Mouse (Mus musculus) liver, embryonic 16.5 days (tissue): Measurements from ENCODE around the gene Itgam. TPM values are rescaled to one million over a fixed set of nuclear protein-coding genes. Genes with fewer than 3 reads are reported as not detected.

Source experiments
- ATAC-seq: fragments of 200-750 bp; cut with Nextera tagmentation; 2 replicates; pipeline ENCODE4 v1.8.0; 2017; ENCODE audit warnings: low read depth, mild to moderate bottlenecking, moderate number of reproducible peaks, moderate library complexity
- H3K27ac ChIP-seq: fragments of 300-500 bp; sonication (generic); 2 replicates; pipeline ENCODE4 v1.5.1; 2014; ENCODE audit warnings: mild to moderate bottlenecking, low read length
- H3K27me3 ChIP-seq: fragments of 300-500 bp; sonication (generic); 2 replicates; pipeline ENCODE4 v1.6.1; 2014; ENCODE audit warnings: low read depth, low read length, mixed read lengths; ENCODE audit not compliant: control insufficient read depth, insufficient read depth
- H3K36me3 ChIP-seq: fragments of 300-500 bp; sonication (generic); 2 replicates; pipeline ENCODE4 v1.6.1; 2014; ENCODE audit warnings: mild to moderate bottlenecking; ENCODE audit not compliant: control insufficient read depth, insufficient read depth
- H3K4me1 ChIP-seq: fragments of 300-500 bp; sonication (generic); 2 replicates; pipeline ENCODE4 v1.6.1; 2014; ENCODE audit warnings: low read depth, low read length, mixed read lengths; ENCODE audit not compliant: control insufficient read depth
- H3K4me2 ChIP-seq: fragments of 300-500 bp; sonication (generic); 2 replicates; pipeline ENCODE4 v1.6.1; 2014; ENCODE audit warnings: low read depth, low read length, mixed read lengths
- H3K4me3 ChIP-seq: fragments of 300-500 bp; sonication (generic); 2 replicates; pipeline ENCODE4 v1.5.1; 2014; ENCODE audit warnings: low read depth, mild to moderate bottlenecking, low read length
- H3K9ac ChIP-seq: fragments of 300-500 bp; sonication (generic); 2 replicates; pipeline ENCODE4 v1.6.1; 2014; ENCODE audit warnings: low read depth, low read length
- H3K9me3 ChIP-seq: fragments of 300-500 bp; sonication (generic); replicated peaks from 2 replicates; pipeline ENCODE4 v1.6.1; 2016; ENCODE audit warnings: low read length; ENCODE audit not compliant: control insufficient read depth
- WGBS: fragments of 180-500 bp; shearing (Covaris S2); extraction: QIAGEN DNeasy Blood & Tissue Kit; methylation state at CpG from one replicate; pipeline ENCODE4 v1.1.7; 2014; ENCODE audit not compliant: insufficient replicate concordance; 5-methylcytosine and 5-hydroxymethylcytosine counted together
- polyA plus RNA-seq: library from polyadenylated mRNA; unstranded; fragments of >200 nt; fragmentation: Nextera tagmentation; extraction: Ambion mirVana; gene quantifications from 2 replicates; pipeline ENCODE4 v1.2.1, GENCODE M21; 2015

The Itgam gene
- polyA plus RNA-seq, 1 experiment from 2014 or later, result 7.4 TPM

- WGBS, result 74% methylated on average over 7 of the region's 7 CpGs
Observed at GRCm38 (mm10) chr7:128166391-128166790, 104.0 kb downstream of the Itgam start.

More at GRCm38 (mm10) chr7:128166391-128166790, 104.0 kb downstream of the Itgam start:
- H3K9ac ChIP-seq, result no peak overlapping the region
- H3K9me3 ChIP-seq, result no peaks in the 10 kb centered on the region
- H3K4me2 ChIP-seq, result no peak overlapping the region
- no peak for ATAC-seq
- no peaks in the 10 kb centered on the region for H3K36me3 ChIP-seq
- H3K27ac ChIP-seq, result no peak overlapping the region
- H3K27me3 ChIP-seq, result no peaks in the 10 kb centered on the region
- H3K4me1 ChIP-seq, result no peaks in the 10 kb centered on the region
- H3K4me3 ChIP-seq, result no peak overlapping the region

Other genes with a start within 250 kb of the Itgam start
- 11.8 TPM in 2 replicates for gene Stx4a, start 238.3 kb upstream of the Itgam start, polyA plus RNA-seq
- gene Stx1b, start 238.1 kb upstream of the Itgam start, polyA plus RNA-seq, result 0.25 and 0.40 TPM in 2 replicates
- gene Zfp646, start 186.4 kb upstream of the Itgam start, polyA plus RNA-seq, result 4.8 and 4.9 TPM in 2 replicates
- 4.5 and 5.0 TPM in 2 replicates for gene Zfp668, start 185.8 kb upstream of the Itgam start, polyA plus RNA-seq
- gene Prss53, start 171.7 kb upstream of the Itgam start, polyA plus RNA-seq, result 0.28 and 0.41 TPM in 2 replicates
- not detected in 2 replicates for gene Gm21974, start 167.2 kb upstream of the Itgam start, polyA plus RNA-seq
- gene Vkorc1, start 167.0 kb upstream of the Itgam start, polyA plus RNA-seq, result 140 and 149 TPM in 2 replicates
- 45.9 and 51.1 TPM in 2 replicates for gene Bckdk, start 158.6 kb upstream of the Itgam start, polyA plus RNA-seq
- gene Kat8, start 150.1 kb upstream of the Itgam start, polyA plus RNA-seq, result 12.9 and 13.3 TPM in 2 replicates
- 14.8 and 18.5 TPM in 2 replicates for gene Prss8, start 132.5 kb upstream of the Itgam start, polyA plus RNA-seq
- gene Prss36, start 115.9 kb upstream of the Itgam start, polyA plus RNA-seq, result 2.9 and 3.0 TPM in 2 replicates
- 86.5 and 92.3 TPM in 2 replicates for gene Fus, start 95.2 kb upstream of the Itgam start, polyA plus RNA-seq
- gene Pycard, start 68.8 kb upstream of the Itgam start, polyA plus RNA-seq, result 20.7 and 23.0 TPM in 2 replicates
- gene Trim72, start 58.7 kb upstream of the Itgam start, polyA plus RNA-seq, result 0.15 and 0.32 TPM in 2 replicates
- 0.27 TPM in 1 of 2 replicates, not detected in the other for gene Gm49368, start within 50 bp of the Itgam start, polyA plus RNA-seq
- 0.16 and 0.24 TPM in 2 replicates for gene Itgax, start 66.9 kb downstream of the Itgam start, polyA plus RNA-seq
- 0.04 and 0.13 TPM in 2 replicates for gene Itgad, start 91.7 kb downstream of the Itgam start, polyA plus RNA-seq
- 3.4 and 7.5 TPM in 2 replicates for gene Cox6a2, start 143.7 kb downstream of the Itgam start, polyA plus RNA-seq
- 5.7 and 6.5 TPM in 2 replicates for gene Armc5, start 174.7 kb downstream of the Itgam start, polyA plus RNA-seq
- gene 9130023H24Rik, start 175.4 kb downstream of the Itgam start, polyA plus RNA-seq, result 2.4 and 2.6 TPM in 2 replicates
- 9.6 and 11.9 TPM in 2 replicates for gene Tgfb1i1, start 184.2 kb downstream of the Itgam start, polyA plus RNA-seq
- 1.4 and 1.7 TPM in 2 replicates for gene Slc5a2, start 203.0 kb downstream of the Itgam start, polyA plus RNA-seq
- 20.5 and 23.3 TPM in 2 replicates for gene BC017158, start 235.5 kb downstream of the Itgam start, polyA plus RNA-seq